Mouse (Mus musculus) lung, postnatal 0 days (tissue): Measurements from ENCODE around the gene Adgrl3.

Source experiments
- CTCF ChIP-seq: IDR thresholded peaks from 2 replicates; pipeline ENCODE4 v1.5.1; 2016; ENCODE audit warnings: antibody characterized with exemption, mild to moderate bottlenecking
- EP300 ChIP-seq: IDR thresholded peaks from 2 replicates; pipeline ENCODE4 v1.6.1; 2016; ENCODE audit warnings: antibody characterized with exemption, mild to moderate bottlenecking, control low read depth

DNA sequence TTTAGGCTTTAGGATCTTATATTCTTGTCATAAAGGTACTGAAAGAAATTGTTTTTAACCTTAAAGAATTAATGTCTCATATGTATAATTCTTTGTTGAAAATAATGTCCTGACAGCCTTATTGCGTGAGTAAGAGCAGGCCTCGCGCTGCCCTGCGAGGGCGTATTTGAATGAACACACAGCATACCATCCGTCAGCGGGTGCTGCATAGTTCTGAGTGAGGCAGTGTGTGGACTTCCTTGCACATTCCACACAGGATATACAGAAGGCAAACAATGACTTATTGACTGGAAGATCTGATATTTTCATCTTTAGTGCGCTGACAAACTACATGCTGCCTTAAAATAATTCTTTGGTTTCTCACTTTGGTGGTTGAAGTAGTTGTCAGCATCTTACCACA is 764.8 kb downstream of the Adgrl3 start:
- TF ChIP-seq CTCF (no peak), EP300 (no peak)
